Mouse (Mus musculus) gastrocnemius, adult 2 months (tissue): Measurements from ENCODE around the gene Hist1h3f. TPM values are rescaled to one million over a fixed set of nuclear protein-coding genes. Genes with fewer than 3 reads are reported as not detected.
"Not testable (repeated sequence)": the region's sequence is repeated elsewhere in the genome, so short reads cannot be mapped to it uniquely, and the experiment has no call there.

Experiments
- DNase-seq: peaks from one replicate; pipeline ENCODE4 v3.0.0; 2022
- H3K27ac ChIP-seq: fragments of 200-600 bp; 2 replicates; pipeline ENCODE4 v1.8.1; 2022; ENCODE audit warnings: mild to moderate bottlenecking
- H3K4me3 ChIP-seq: fragments of 200-600 bp; 2 replicates; pipeline ENCODE4 v1.8.1; 2022; ENCODE audit warnings: mild to moderate bottlenecking, moderate library complexity
- CTCF ChIP-seq: fragments of 200-600 bp; IDR thresholded peaks from 2 replicates; pipeline ENCODE4 v1.8.1; 2022; ENCODE audit warnings: antibody characterized with exemption, mild to moderate bottlenecking, moderate library complexity
- intact Hi-C: fragments of 180-260 bp; cut with DNase I; formaldehyde crosslinking; loops from one replicate; pipeline ENCODE4 v1.15.1; 2025
- microRNA-seq: library from miRNA; unstranded; fragments of <30 nt; microRNA quantifications from one replicate; pipeline ENCODE4 v1.2.0, GENCODE M21; 2021
- total RNA-seq, 2 experiments: library from RNA; stranded (reverse); gene quantifications; 2 replicates each; pipeline ENCODE4 v1.2.3; 2021

Gene Hist1h3f
- total RNA-seq, 2 experiments from 2014 or later: 2.9 to 4.0 TPM

DNA sequence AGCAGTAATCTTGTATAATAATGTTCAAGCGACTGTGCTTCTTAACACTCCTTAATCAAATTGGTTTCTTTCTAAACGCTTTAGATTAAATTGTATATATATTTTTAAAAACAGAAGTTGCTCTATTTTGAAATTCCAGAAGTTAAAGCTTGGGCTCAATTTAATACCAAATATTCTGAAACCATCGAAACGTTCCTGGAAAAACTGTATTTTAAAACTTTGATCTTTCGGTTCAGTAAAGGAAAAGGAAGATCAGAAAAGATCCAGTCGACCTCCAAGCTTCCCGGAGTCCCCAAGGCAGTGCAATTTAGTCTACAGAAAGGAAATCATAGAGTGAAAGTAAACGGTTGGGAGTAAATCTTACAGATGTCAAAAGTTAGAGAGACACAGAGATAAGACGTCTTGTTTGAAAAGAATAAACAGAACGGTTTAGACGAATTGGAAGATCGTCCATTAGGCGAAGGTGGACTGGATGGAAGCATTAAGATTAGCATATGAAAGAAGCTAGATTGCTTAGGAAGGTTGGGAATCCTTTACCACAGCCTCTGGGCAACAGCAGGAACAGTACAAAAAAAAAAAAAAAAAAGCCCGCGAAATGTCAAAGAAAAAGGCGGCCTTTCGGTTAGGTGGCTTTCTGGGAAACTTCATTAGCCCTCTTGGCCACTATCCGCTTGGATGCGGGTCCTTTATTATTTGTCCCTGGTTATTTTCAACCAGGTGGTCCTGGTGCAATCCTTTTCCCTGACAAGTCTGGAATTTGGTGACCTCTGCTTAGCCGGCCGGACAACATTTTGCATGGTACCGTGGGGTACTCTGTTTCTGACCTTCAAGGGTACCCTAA lies 42.5 kb downstream of the Hist1h3f start:
- intact Hi-C loops: loop anchor here (5.0 kb wide), 1 partner anchor 1544 kb away; the partner anchor contains the start of genes Hist1h2ag, Hist1h2bj and Hist1h4i
- no peak for TF ChIP-seq CTCF
- Histone ChIP-seq H3K4me3 (peak overlapping the region; percentile 85), H3K27ac (peak overlapping the region; percentile 95)
- DNase-seq: no peak

DNA sequence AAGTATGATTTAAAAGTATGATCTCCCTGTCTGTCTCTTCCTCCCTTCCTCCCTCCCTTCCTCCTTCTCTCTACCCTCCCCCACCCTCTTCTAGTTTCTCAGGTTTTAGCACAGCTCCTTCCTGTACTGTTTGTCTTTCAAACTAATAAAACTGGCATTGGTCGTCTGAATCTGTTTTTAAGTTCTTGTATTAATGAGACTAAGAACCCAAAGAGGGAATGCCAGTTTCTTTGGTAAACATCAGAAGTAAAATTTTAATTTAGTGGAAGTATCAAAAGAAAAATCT lies 43.0 kb downstream of the Hist1h3f start:
- DNase-seq: no peak

DNA sequence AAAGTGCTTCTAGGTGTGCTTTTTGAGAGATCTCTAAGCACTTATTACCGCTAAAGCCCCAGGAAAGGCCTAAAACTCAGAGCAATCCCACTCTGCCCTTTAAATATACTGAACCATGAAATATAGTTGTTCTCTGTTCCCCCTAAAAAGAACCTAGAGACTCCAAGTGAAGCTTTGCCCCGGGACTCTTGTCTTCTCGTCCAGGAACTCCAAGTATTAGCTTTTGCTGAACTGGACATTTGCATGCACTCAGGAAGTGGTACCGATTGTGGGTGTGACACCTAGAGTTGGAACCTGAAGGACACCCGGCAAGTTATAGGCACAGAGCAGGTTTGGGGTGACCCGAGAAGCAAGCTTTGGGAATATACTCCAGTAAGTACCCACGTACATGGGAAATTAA lies 47.4 kb downstream of the Hist1h3f start:
- intact Hi-C loops: no loop called here
- no peak for TF ChIP-seq CTCF
- no peak for DNase-seq

More for the DNA sequence above, 43.0 kb downstream of the Hist1h3f start:
- TF ChIP-seq CTCF: no peak
- intact Hi-C loops: loop anchor here (5.0 kb wide), 1 partner anchor 1545 kb away; the partner anchor contains the start of genes Hist1h2ag, Hist1h2bj and Hist1h4i
- Histone ChIP-seq H3K4me3 (peak overlapping the region; percentile 85), H3K27ac (peak overlapping the region; percentile 95)

DNA sequence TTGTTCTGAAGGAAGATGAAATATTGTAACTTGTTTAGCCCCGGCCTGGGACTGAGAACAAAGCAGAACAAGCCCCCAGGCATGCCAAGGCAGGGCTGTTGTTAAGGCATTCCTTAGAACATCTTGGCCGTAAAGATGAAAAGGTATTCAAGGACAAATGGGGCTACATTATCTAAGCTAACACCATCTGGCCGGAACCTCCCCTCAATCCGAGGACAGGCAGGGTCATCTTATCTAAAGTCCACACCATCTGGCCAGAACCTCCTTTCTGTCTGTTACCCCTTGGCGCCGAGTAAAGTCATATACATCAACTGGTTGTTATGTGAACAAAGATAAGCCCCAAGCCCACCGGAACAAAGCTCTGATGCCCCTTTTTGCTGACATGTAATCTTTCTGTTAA lies 48.0 kb downstream of the Hist1h3f start:
- H3K4me3 ChIP-seq, intact Hi-C loops, DNase-seq, H3K27ac ChIP-seq: not testable (repeated sequence)

More for the DNA sequence above, 47.4 kb downstream of the Hist1h3f start:
- H3K4me3 ChIP-seq: no peak overlapping the region
- H3K27ac ChIP-seq: no peak overlapping the region

DNA sequence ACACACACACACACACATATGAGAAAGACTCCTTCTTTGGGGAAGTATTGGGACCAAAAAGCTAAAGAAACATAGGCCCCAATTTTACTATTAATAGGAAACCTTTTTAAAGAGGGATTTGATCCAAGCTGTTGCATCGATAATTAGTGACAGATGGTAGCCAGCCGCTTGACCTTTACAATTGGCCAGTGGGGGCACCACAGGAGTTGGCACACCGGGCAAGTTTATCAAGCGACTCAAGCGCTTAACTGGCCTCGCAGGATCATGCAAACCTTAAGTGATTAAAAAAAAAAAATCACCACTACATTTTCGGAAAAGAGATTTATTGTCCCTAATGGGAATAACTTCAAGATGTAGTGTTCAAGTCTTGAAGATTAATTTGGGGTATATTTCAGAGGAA lies 48.8 kb downstream of the Hist1h3f start:
- DNase-seq: no peak
- Histone ChIP-seq H3K27ac (no peak overlapping the region), H3K4me3 (no peak overlapping the region)
- no peak for TF ChIP-seq CTCF
- intact Hi-C loops: no loop called here

DNA sequence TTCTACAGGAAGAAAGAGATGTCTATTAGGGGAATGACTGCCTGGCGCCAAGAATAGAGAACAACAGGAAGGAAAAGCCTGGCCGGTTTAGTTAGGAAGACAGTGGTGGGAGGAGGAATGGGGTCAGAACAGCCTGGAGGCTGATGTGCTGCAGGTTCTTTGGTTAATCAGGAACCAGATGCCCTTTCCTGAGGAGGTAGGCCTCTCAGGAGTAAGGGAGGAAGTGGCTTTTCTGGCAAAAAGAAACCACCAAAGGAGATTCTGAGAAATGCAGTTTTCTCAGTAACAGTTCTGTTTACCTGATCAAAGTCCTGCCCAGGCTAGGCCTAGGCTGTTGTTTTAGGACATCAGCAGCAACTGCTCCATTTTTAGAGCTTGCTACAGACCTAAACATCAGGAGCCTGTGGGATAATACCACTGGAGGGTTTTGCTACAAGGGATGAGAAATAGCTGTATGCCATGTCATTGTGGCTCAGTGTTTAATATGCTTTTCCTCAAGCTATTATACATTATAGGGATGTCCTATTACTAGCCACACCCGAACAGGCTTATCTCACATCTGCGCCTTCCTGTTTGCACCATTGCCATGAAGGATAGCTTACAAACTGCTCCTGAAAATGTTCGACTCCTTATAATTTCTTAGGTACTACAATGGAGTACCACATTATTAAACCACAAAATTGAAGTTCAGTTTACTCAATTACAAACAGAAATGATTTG lies 49.4 kb downstream of the Hist1h3f start:
- Histone ChIP-seq H3K27ac (0 out of 2 replicates have a peak overlapping the region, but pooled peaks have one; percentile 28), H3K4me3 (no peak overlapping the region)
- no peak for TF ChIP-seq CTCF
- intact Hi-C loops: no loop called here
- DNase-seq: no peak

Small RNA genes within 50 kb of the gene (microRNA-seq; reads per million reads assigned to microRNA genes)
- not detected for gene Gm44297
- gene Gm44359: not detected
- gene Gm44394: not detected
- not detected for gene n-TStga1

Other genes starting within 250 kb of the Hist1h3f start
- gene Zfp322a, start 174.8 kb upstream of the Hist1h3f start, total RNA-seq: 10 to 100 TPM in 1 of 2 experiments, 1 to 10 TPM in 1; 8.9 to 12.7 TPM
- 1 to 10 TPM; 3.6 to 3.9 TPM for gene Abt1, start 120.2 kb upstream of the Hist1h3f start, total RNA-seq
- not detected for gene Btn1a1, start 78.2 kb upstream of the Hist1h3f start, total RNA-seq
- gene Btn2a2, start 55.2 kb upstream of the Hist1h3f start, total RNA-seq: not detected
- 100 to 1,000 TPM; 131 to 139 TPM for gene Hist1h4h, start 13.0 kb upstream of the Hist1h3f start, total RNA-seq
- 1 to 10 TPM in 1 of 2 experiments, not detected in 1; 2.0 TPM for gene Hist1h2af, start 10.1 kb upstream of the Hist1h3f start, total RNA-seq
- gene Hist1h3g, start 8.6 kb upstream of the Hist1h3f start, total RNA-seq: not detected
- 1 to 10 TPM in 1 of 2 experiments, under 1 TPM in 1; 0.94 to 1.0 TPM for gene Hist1h2bh, start 660 bp upstream of the Hist1h3f start, total RNA-seq
- 1 to 10 TPM; 7.8 to 8.7 TPM for gene Hist1h4f, start 7.6 kb downstream of the Hist1h3f start, total RNA-seq
- under 1 TPM; 0.56 to 0.81 TPM for gene Hist1h1d, start 9.2 kb downstream of the Hist1h3f start, total RNA-seq
- 10 to 100 TPM in 1 of 2 experiments, 1 to 10 TPM in 1; 8.3 to 12.9 TPM for gene Hist1h3e, start 18.3 kb downstream of the Hist1h3f start, total RNA-seq
- under 1 TPM in 1 of 2 experiments, not detected in 1; 0.45 TPM for gene Hist1h2ae, start 27.2 kb downstream of the Hist1h3f start, total RNA-seq
- 1 to 10 TPM; 2.9 to 7.6 TPM for gene Hist1h2bg, start 27.3 kb downstream of the Hist1h3f start, total RNA-seq
- 1 to 10 TPM; 3.6 to 3.8 TPM for gene Hist1h2bf, start 30.1 kb downstream of the Hist1h3f start, total RNA-seq
- 1 to 10 TPM; 1.0 to 1.3 TPM for gene Hist1h2ad, start 30.3 kb downstream of the Hist1h3f start, total RNA-seq
- 1 to 10 TPM; 2.0 to 3.0 TPM for gene Hist1h3d, start 31.7 kb downstream of the Hist1h3f start, total RNA-seq
- 10 to 100 TPM; 31.0 to 36.0 TPM for gene Hist1h4d, start 37.5 kb downstream of the Hist1h3f start, total RNA-seq
- gene Hist1h2be, start 77.1 kb downstream of the Hist1h3f start, total RNA-seq: 10 to 100 TPM; 10.8 to 17.5 TPM
- 10 to 100 TPM; 29.1 to 34.0 TPM for gene Hist1h1e, start 78.5 kb downstream of the Hist1h3f start, total RNA-seq
- gene Hist1h2ac, start 139.9 kb downstream of the Hist1h3f start, total RNA-seq: under 1 TPM; 0.84 to 0.92 TPM
- gene Hist1h2bc, start 140.1 kb downstream of the Hist1h3f start, total RNA-seq: 10 to 100 TPM; 59.1 to 76.4 TPM
- gene Hist1h1t, start 151.8 kb downstream of the Hist1h3f start, total RNA-seq: not detected
- 10 to 100 TPM; 49.8 to 61.2 TPM for gene Hist1h4c, start 154.4 kb downstream of the Hist1h3f start, total RNA-seq
- gene Hfe, start 166.8 kb downstream of the Hist1h3f start, total RNA-seq: 10 to 100 TPM; 16.0 to 18.7 TPM
- gene Hist1h1c, start 194.8 kb downstream of the Hist1h3f start, total RNA-seq: 100 to 1,000 TPM; 135 to 164 TPM
- gene Hist1h3c, start 201.6 kb downstream of the Hist1h3f start, total RNA-seq: not detected
- 1 to 10 TPM; 1.1 to 2.3 TPM for gene Hist1h2bb, start 202.7 kb downstream of the Hist1h3f start, total RNA-seq
- gene Hist1h2ab, start 207.1 kb downstream of the Hist1h3f start, total RNA-seq: 1 to 10 TPM in 1 of 2 experiments, not detected in 1; 1.9 TPM
- gene Hist1h3b, start 208.2 kb downstream of the Hist1h3f start, total RNA-seq: 1 to 10 TPM; 1.6 to 1.8 TPM
- 1 to 10 TPM; 2.1 to 3.7 TPM for gene Hist1h4b, start 213.0 kb downstream of the Hist1h3f start, total RNA-seq
- 1 to 10 TPM in 1 of 2 experiments, under 1 TPM in 1; 0.61 to 1.4 TPM for gene Hist1h4a, start 217.2 kb downstream of the Hist1h3f start, total RNA-seq
- 1 to 10 TPM; 2.9 to 4.2 TPM for gene Hist1h3a, start 218.3 kb downstream of the Hist1h3f start, total RNA-seq
- 1 to 10 TPM; 1.2 to 1.5 TPM for gene Hist1h1a, start 219.6 kb downstream of the Hist1h3f start, total RNA-seq
- gene Trim38, start 225.9 kb downstream of the Hist1h3f start, total RNA-seq: not detected